Mouse (Mus musculus) MEL (cell line): Measurements from ENCODE around the gene Clec16a.

Experiments used
- CTCF ChIP-seq, 3 experiments: IDR thresholded peaks in 2 of 3; conservative IDR thresholded peaks in 1 of 3; 2 replicates each; pipeline ENCODE4 v1.5.1; 2011 to 2012; ENCODE audit warnings: low read length in 3 of 3, low read depth in 2 of 3, mild to moderate bottlenecking in 2 of 3, improper control_type of control experiment in 1 of 3, inconsistent platforms in 1 of 3, mixed read lengths in 1 of 3, moderate library complexity in 1 of 3; ENCODE audit not compliant: control insufficient read depth in 1 of 3, insufficient read depth in 1 of 3, poor library complexity in 1 of 3, severe bottlenecking in 1 of 3
- EP300 ChIP-seq, 2 experiments: IDR thresholded peaks; 2 replicates each; pipeline ENCODE4 v1.6.1; 2011; ENCODE audit warnings: improper control_type of control experiment in 2 of 2, low read length in 2 of 2, low read depth in 1 of 2, mild to moderate bottlenecking in 1 of 2
- POLR2AphosphoS2 ChIP-seq: IDR thresholded peaks from 2 replicates; pipeline ENCODE4 v1.6.1; 2011; ENCODE audit warnings: low read length, improper control_type of control experiment
- SIN3A ChIP-seq: IDR thresholded peaks from 2 replicates; pipeline ENCODE4 v1.6.1; 2012; ENCODE audit warnings: low read length, improper control_type of control experiment, inconsistent platforms
- TCF12 ChIP-seq: IDR thresholded peaks from 2 replicates; pipeline ENCODE4 v1.6.1; 2014; ENCODE audit warnings: low read depth, mild to moderate bottlenecking, inconsistent platforms, low read length, improper control_type of control experiment, moderate library complexity
- USF1 ChIP-seq: IDR thresholded peaks from 2 replicates; pipeline ENCODE4 v1.6.1; 2014; ENCODE audit warnings: low read depth, mild to moderate bottlenecking, inconsistent platforms, low read length, improper control_type of control experiment, moderate library complexity

- TF ChIP-seq CTCF (IDR thresholded peaks at IDR 0.05 in 2 of 3, conservative IDR thresholded peaks at IDR 0.05 in 1 of 3; ENCODE audit: control insufficient read depth in 1 of 3, insufficient read depth in 1 of 3, low read depth in 2 of 3, low read length in 3 of 3, poor library complexity in 1 of 3, severe bottlenecking in 1 of 3) (no peak), USF1 (no peak), EP300 (IDR thresholded peaks at IDR 0.05; ENCODE audit: low read depth in 1 of 2, low read length in 2 of 2) (no peak), POLR2AphosphoS2 (no peak), SIN3A (no peak), TCF12 (no peak)
Observed at GRCm38 (mm10) chr16:10607802-10608201, 62.7 kb downstream of the Clec16a start.
